Mouse (Mus musculus) adrenal gland, postnatal 25 days (tissue): Measurements from ENCODE around the gene Zfp385a. TPM values are rescaled to one million over a fixed set of nuclear protein-coding genes. Genes with fewer than 3 reads are reported as not detected.

Experiments used
- DNase-seq: peaks from one replicate; pipeline ENCODE4 v3.0.0; 2021; ENCODE audit warnings: mixed read lengths
- total RNA-seq: library from RNA; stranded (reverse); gene quantifications from 2 replicates; pipeline ENCODE4 v1.2.3, GENCODE M21; 2021

The Zfp385a gene
- total RNA-seq, 1 experiment from 2014 or later = 9.1 TPM

GRCm38 (mm10) chr15:103363809-103364208 lies 23.9 kb upstream of the Zfp385a start:
- DNase-seq = no peak

DNA sequence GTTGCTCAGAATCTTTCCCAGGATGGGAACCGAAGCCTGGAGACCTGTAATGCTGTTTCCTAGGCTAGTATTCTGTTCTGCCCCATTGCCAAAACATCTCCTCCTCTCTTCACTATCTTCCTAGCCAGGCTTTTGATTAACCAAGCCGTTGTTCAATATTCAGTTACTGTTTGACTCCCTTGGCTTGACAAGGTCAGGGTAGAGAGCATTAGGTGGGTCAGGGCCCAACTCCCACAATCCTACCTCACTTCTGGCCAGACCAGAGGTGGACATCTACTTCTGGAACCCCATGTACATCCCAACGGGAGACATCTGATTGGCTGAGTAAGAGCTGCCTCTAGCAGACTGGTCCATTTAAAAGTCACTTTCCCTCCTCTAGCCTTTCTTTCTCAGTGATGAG lies 23.1 kb upstream of the Zfp385a start:
- no peak for DNase-seq

GRCm38 (mm10) chr15:103362333-103362732 lies 22.4 kb upstream of the Zfp385a start:
- DNase-seq = no peak

- no peak for DNase-seq
These were observed 21.4 kb upstream of the Zfp385a start for GRCm38 (mm10) chr15:103361269-103361668.

DNA sequence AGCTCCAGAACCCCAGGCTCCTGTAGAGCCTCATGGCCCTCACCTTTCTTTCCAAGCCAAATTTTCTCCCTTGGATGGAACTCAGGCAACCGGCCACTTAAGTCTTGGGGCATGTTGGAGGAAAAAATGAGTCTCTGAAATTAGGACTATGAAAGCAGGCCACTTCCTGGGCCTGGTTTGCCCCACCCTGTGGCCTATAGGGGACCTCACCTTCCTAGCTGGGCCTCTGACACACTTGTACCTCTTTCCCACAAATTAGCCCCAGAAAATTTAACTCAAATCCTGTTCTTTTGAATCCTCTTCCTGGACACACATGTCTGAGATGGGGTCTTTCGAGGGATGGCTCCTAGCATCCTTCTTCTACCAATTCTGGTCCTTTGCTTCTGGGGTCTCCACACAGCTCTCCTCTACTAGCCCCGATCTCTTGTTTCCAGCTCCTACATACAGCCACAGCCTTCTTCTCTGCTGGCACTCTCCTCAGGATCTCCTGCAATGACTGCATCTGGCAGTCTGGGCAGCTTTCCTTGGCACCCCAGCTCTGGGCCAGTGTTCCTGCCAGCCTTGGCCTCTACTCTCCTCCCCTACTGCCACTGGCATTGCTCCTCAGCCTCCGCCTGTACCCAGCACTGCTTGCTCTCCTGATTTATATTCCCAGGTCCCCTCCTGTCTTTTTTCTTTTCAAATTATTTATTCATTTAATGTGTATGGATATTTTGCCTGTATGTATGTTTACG lies 20.1 kb upstream of the Zfp385a start:
- peak; percentile 63 for DNase-seq

DNA sequence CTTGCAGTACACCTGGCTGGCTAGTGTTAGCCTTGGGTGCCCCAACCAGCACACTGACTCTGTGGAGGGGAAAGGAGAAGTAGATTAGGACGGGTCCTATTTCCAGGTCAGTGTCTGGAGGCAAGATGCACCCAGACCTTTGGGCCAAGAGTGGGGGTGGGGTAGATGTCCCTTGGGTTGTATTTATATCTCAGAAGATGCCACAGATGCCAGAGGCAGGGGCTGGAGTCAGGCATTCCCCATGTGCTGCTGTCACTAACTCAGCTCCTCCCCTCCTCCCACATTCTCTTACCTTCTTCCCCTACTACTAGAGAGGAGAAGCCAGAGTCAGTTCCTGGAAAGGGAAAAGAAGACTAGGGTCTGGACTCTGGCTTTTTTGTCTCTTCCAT lies 19.2 kb upstream of the Zfp385a start:
- DNase-seq = no peak

GRCm38 (mm10) chr15:103358278-103359121 lies 18.6 kb upstream of the Zfp385a start:
- DNase-seq = peak; percentile 53

GRCm38 (mm10) chr15:103357817-103358216 lies 17.9 kb upstream of the Zfp385a start:
- no peak for DNase-seq

- no peak for DNase-seq
These were observed 16.2 kb upstream of the Zfp385a start for GRCm38 (mm10) chr15:103356130-103356529.

DNA sequence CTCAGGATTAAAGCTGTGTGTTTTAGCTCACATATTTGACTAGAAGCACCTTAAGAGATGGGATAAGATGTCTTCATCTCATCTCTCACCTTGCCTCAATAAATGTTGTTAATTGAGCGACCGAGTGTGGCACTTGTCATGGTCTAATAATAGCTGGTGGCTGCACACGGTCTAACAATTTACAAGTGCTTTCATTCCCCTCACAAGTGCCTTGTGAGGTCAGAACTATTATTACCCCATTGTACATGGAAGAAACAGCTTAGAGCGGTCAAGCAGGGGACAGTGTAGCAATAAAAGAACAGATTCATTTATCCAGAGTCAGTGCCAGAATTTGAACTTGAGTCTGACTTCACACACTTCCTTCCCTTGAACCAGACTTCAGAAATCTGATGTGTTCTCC lies 15.5 kb upstream of the Zfp385a start:
- no peak for DNase-seq

- no peak for DNase-seq
These were observed 14.8 kb upstream of the Zfp385a start for GRCm38 (mm10) chr15:103354690-103355089.

DNA sequence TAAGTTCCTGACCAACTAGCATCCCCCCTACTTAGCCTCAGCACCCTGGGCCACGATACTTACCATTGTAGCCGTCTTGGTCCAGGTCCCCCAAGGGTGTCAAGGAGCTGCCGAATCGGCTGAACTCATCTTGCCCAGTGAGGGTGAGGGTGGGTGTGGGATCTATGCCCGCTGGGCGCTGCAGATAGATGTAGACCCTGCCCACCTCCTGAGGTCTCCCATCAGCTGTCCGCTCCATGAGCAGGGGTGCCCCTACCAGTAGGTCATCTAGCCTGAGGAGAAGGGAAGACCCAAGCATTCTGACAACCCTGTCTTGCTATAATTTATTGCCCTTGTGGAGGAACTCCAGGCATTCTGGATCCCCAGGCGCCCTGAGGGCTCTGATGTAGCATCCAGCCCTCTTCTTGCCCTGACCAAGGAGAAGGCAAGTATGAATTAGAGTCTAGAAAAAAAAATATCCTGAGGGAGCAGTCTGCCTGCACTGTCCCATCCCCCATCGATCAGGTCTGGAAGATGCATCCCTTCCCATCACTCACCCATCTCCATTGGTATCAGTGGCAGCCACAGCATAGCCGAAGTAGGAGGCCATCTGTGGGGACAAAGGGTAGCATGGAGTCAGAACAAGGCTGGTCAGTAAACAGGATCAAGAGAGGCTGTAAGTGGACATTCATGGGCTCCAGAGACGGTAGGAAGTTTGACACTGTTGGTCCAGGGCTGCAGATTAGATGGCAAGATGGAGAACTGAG lies 13.8 kb upstream of the Zfp385a start:
- DNase-seq = no peak

DNA sequence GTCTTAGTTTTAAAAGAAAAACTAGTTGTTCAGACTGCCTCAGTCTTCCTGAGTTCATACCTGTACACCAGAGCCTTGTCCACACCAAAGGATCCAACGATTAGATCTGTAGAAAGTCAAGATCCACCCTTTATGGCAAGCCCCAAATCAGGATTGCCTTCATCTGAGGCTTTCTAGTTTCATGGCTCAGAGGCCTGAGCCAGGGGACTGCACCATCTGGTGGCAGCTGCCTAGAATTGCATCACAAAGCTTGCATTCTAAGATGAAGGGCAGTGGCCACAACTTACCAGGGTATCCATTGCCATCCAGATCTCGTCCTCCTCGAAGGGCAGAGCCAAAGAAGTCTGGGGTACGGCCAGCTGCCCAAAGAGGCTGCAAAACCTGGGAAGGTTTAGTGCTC lies 13.0 kb upstream of the Zfp385a start:
- peak; percentile 60 for DNase-seq

- DNase-seq = peak; percentile 67
These were observed 7.4 kb upstream of the Zfp385a start for GRCm38 (mm10) chr15:103347275-103347684.

- DNase-seq = no peak
These were observed 5.9 kb upstream of the Zfp385a start for GRCm38 (mm10) chr15:103345789-103346188.

GRCm38 (mm10) chr15:103343556-103343955 lies 3.7 kb upstream of the Zfp385a start:
- no peak for DNase-seq

- no peak for DNase-seq
These were observed 3.1 kb upstream of the Zfp385a start for GRCm38 (mm10) chr15:103343008-103343407.

DNA sequence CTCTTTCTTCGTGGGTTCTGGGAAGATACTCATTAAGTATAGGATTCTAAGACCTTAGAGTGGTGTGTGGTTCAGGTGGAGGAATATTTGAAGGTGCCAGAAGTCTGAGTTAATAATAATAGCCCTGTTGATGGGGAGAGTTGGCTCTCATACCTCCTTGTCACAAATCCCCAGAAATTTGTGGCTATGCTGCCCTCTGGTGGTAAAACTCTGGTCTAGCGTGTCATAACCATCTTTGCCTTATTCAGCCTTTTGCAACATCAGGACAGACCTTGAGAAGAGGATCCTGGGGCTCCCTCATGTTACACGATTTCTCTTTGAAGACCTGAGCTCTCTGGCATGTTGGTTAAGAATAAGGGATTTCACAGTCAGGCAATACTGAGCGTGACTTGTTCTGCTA lies 2.5 kb upstream of the Zfp385a start:
- DNase-seq = peak; percentile 61

DNA sequence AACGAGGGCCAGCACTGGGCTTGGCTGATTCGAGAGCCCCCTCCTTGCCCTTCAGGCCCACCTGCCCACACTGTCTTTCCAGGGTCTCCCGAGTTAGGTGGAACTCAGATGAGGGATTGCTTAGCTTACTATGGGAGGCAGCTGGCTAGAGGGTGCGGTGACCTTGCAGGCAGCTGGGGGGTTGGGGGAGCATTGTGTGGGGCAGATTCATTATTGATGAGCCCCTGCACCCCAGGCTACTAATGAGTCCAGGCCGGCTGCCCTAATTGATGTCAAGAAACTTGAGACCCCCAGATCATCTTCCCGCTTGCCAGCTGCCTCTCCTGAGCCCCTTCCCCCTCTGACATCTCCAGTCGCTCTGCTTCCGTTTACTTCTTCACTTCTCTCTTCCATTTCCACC lies 1.7 kb upstream of the Zfp385a start:
- DNase-seq = no peak

GRCm38 (mm10) chr15:103340786-103341185 lies 893 bp upstream of the Zfp385a start:
- DNase-seq = no peak

DNA sequence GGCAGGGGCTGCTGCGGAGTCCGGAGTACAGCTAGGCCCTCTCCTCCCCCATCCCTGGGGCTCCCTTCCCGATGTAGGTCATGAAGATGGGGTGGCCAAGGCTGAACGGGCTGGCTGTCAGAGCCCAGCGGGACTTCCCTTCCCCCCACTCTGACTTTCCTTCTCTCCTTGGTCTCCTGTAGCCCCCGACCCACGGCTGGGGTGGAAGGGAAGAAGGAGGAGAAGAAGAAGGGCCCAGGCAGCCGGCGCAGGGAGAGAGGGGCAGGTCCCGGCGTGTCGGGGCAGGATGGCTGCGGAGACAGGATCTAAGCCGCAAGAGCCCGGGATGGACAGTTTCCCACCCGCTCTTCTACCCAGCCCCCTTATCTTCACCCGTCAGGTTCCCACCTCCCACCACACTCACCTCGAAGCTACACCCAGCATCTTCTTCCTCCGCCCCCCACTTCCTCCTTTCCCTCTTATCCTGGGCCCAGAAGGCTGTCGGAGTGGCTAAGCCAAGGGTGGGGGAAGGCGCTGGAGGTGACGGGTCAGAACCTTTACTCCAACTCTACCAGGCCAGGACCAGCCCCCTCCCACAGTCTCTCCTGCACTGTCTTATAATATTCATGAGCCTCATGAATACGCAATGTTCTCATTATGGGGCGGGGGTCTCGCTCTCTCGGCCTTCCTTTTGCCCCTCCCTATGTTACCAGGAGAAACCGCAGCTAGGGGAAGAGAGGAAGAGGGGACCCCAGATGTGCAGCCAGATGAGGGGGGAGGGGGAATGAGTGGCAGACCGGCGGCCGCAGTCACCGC lies 530 bp downstream of the Zfp385a start:
- DNase-seq = no peak

DNA sequence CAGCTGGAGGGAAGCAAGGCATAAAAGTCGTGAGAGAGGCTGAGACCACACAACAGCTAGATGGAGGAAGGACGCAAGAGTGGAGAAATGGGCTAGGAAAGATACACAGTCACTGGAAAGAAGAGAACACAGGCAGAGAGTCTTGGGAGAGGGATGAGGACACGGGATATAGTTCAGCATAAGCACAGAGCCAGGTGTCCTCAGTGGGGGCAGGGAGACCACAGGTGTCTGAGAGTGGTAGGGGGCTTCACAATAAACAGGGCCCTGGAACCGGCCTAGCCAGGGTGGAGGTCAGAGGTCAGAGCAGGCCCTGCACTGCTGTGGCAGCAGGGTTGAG lies 1.1 kb downstream of the Zfp385a start:
- no peak for DNase-seq
